Mouse (Mus musculus) CD4-positive helper T cell, adult 2 months (primary cell): Measurements from ENCODE around the gene Spty2d1.
"Not testable (repeated sequence)": the region's sequence is repeated elsewhere in the genome, so short reads cannot be mapped to it uniquely, and the experiment has no call there.

ENCODE experiments used
- DNase-seq: peaks from one replicate; pipeline ENCODE4 v3.0.0-alpha.2; 2012; ENCODE audit warnings: low read depth, missing footprints, low spot score

Gene Spty2d1

DNA sequence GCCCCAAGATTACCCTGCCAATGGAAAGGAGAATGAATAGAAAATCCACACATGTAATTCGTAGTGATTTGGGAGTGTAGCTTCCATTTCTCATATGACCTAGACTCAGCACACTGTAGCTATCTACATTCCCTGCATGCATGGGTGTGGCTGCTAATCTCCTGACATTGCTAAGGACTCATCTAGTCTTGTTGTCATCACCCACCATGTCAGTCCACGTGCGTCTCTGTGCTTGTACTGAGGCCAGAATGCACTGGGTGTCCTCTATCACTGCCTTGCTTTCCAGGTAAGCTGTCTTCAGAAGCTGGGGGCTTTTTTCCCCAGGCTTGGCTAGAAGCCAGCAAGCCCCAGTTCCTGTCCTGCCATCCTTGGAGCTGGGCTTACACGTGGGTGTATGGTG, 18.8 kb downstream of the Spty2d1 start:
- DNase-seq, result not testable (repeated sequence)

- no peak for DNase-seq
These were observed 21.1 kb downstream of the Spty2d1 start for GRCm38 (mm10) chr7:46987073-46987472.

DNA sequence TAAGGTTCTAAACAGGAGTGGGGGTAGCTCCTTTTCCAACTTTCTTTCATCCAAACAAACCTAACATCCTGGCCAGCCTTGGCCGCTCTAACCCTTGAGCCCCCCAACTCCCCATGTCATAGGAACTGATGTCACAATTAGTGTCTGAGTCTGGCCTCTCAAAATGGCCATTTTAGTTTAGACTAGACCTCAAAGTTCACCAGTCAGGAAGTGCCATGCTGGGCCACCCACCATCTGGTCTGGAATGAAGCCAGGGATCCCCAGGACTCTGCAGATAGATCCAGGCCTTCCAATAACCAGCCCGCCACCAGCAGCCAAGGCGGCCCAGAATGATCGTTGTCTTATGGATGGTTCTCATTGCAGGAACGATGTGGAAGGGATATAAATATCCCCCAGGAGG, 21.6 kb downstream of the Spty2d1 start:
- no peak for DNase-seq

GRCm38 (mm10) chr7:46985718-46986505, 22.3 kb downstream of the Spty2d1 start:
- DNase-seq, result no peak

DNA sequence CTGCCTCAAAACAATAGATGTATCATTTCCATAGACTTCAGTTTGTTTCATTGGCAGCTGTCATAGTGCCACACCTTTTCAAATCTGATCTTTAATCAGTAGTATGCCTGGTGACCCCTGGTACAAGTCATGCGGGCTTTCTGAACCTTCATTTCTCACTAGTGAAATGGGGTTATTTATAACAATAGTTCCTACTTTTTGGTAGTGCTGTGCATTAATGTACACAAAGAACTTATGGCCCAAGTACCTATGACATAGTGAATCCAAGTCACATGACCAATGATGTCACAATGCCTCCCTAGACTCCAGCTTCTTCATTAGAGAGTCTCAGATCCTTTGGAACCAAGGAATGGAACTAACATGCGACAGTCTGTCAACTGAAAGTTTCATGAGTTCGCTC, 24.9 kb downstream of the Spty2d1 start, which contains the start of gene Gm9999:
TSS of gene Gm9999 (plus strand) at position 301 of the 400 bp plus-strand sequence.
- DNase-seq, result no peak

GRCm38 (mm10) chr7:46975456-46975855, 32.8 kb downstream of the Spty2d1 start:
- DNase-seq, result no peak

DNA sequence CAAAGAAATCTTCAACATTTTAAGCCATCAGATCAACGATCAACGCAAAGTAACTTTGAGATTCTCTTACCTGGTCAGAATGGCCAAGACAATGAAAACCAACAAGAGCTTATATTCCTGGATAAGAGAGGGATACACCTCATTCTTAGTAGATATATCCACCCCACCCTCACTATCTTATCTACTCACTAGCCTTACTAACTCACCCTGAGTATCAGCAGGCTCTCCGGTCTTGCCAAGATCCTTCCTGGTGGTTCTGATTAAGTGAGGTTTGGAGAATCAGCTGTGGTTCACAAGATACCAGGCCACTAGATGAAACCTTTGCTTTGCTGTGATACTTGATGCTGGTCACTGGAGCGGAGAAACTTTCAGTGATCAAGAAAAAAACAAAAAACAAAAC, 33.6 kb downstream of the Spty2d1 start:
- no peak for DNase-seq

DNA sequence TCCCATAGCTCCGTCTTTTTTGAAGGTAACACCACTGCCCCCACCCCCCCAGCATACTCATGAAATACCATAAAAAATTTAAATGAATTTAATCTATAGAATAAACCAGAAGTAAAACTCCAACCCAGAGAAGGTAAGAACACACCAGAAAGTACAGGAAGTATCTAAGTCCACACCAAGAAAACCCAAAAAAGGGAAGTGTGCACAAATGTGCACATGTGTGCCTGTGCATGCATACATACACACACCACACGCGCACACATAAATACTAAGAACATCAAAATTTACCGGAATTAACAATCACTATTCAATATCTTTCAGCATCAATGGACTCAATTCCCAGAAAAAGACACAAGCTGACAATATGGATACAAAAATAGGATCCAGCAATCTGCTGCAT, 38.3 kb downstream of the Spty2d1 start:
- no peak for DNase-seq

GRCm38 (mm10) chr7:46964070-46964469, 44.1 kb downstream of the Spty2d1 start:
- DNase-seq, result no peak

DNA sequence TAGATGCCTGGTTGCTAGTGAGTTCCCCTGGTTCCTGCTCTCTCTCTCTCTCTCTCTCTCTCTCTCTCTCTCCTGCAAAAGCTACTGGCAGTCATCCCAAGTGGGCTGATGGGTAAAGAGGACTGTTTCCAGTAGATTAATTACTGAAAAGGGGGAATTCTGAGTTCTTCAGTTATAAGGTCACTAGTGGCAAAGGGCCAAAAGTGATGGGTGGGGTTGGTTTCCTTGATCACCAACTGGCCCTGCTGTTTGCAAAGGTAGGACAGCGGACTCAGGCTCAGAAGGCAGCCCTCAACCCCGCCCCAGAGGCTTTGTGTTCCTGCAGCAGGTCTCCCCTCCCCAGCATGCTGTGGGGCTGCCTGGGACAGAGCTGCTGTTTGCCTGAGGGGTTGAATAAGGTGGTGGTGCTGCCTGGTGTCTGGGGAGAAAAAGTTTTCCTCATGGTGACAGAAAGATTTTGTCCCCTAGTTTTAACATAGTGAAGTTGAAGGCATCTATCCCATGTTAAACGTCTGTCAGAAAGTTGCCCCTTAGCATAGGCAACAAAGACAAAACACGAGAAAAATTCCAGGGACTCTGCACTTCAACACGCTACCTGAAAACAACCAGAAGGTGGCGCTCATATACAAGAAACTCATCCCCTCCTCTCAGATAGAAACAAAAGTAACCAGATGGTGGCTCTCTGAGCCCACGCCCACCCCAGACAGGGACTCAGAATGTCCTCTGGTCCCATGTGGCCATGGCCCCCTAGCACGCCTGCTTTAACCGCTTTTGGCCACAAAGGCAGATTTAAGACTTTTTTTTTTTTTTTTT, 45.2 kb downstream of the Spty2d1 start:
- peak; percentile 76 for DNase-seq

DNA sequence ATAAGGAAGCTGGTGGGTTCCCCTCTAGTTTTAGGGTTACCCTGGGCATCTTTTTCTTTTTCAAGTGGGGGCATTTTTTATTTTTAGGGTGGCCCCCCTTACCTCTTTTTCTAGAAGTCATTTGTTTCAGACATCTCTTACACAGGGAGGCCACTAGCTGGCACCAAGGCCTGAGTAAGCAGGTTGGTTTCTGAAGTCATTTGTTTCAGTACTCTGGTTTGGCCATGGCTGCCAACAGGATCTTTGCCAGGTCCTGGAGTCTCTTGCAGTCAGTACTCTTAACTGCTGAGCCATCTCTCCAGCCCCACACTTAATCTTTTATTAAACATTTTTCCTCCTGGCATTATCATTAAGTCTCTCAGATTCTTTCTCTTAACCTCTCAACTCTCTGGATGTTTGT, 46.1 kb downstream of the Spty2d1 start:
- no peak for DNase-seq

DNA sequence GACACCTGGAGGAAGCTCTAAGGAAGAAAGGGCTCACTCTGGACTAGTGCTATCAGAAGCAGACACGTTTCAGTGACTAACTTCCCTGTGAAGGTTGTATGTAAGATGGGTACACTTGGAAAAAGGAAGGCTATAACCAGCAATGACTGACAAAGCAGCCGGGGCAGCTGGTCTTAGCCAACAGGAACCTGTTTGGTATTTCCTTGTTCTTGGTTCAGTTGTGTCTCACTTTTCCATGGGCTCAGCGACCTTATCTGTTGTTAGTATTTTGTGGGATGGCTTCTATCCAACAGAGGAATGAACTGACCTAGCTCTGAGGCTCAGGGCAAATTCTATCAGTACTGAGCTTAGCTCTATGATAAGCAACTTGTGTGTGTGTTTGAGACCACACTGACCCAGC, 47.2 kb downstream of the Spty2d1 start:
- no peak for DNase-seq

DNA sequence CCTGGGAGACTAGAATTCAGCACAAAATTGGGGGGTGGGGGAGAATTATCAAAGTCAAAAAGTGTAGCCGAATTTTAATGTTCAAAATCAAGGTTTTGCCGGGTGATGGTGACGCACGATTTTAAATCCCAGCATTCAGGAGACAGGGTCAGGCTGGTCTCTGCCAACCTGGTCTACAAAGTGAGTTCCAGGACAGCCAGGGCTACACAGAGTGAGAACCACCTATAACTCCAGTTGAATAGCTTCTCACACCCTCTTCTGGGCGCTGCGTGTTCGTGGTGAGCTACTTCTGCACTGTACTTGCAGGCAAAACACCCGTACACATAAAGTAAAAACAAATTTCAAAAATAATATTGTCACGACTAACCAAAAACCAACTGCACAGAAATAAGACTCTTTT, 49.4 kb downstream of the Spty2d1 start:
- DNase-seq, result no peak

DNA sequence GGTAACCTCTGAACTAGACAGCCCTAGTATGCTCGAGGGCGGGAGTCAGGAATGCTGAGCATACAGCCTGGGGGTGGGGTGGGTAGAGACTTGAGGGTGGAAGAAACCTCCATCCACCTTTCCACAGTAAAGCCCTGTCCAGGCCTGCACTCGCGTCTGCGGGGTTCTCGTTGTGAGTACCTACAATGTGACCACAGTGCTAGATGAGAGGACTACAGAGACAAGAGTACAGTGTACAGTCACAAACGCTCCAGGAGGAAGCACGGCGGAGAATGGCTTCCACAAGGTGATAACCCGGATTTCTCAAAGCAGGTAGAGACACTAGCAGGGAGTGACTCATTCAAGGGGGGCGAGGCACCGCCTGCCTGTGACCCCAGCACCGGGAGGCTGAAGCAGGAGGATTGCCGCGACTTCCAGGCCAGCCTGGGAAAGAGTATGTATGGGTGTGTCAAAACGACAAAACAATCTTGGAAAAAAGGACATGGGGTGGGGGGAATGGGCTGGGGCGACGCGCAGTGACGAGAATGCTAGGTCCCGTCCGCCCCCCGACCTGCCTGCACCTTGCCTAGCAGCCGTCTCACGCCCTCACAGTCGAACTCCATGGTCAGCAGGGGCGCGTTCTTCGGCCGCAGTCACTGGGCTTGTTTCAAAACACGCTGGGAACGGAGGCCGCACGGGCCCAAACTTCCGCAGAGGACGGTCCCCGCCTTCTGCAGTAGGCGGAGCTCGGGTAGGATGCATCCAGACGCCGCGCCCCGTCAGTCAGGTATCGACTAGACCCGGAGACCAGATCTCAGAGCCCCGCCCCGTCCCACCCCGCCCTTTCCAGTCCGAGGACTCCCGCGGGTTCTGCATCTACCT, 50.1 kb downstream of the Spty2d1 start, which contains the start of gene Uevld:
TSS of gene Uevld (minus strand) at position 697 of the 861 bp plus-strand sequence.
- peak; percentile 92 for DNase-seq
